In genomic region chr2:172940003-172940798, GRCm38 (mm10) we compare ENCODE assay signal across 8 mouse cellular contexts. TPM values are rescaled to one million over a fixed set of nuclear protein-coding genes. Genes with fewer than 3 reads are reported as not detected.
DNase-seq lines count a peak whose midpoint lies in the region; ATAC-seq and TF ChIP-seq lines count a peak whose summit lies in the region.

Gene Bmp7, minus strand, starts transcription at chr2:172940321.

- H3K4me2 ChIP-seq in lung, postnatal 0 days (replicated peaks; ENCODE audit: low read depth, low read length), result peak within 1 kb of the TSS; percentile 95

- peaks cover 99% of the 10 kb centered on the region for H3K27me3 ChIP-seq in forebrain, embryonic 10.5 days (ENCODE audit: poor library complexity, severe bottlenecking)
- peaks cover 24% of the 10 kb centered on the region for H3K27me3 ChIP-seq in lung, postnatal 0 days (replicated peaks; ENCODE audit: insufficient read depth, low read length)

- no peak for TF ChIP-seq CTCF in lung, postnatal 0 days (IDR thresholded peaks at IDR 0.05)

- no peaks in the 10 kb centered on the region for H3K9me3 ChIP-seq in forebrain, embryonic 10.5 days
- H3K9me3 ChIP-seq in lung, postnatal 0 days (ENCODE audit: low read length), result no peaks in the 10 kb centered on the region

- under 1% methylated on average over 79 of the region's 82 CpGs for WGBS in forebrain, embryonic 10.5 days
- 2% methylated on average over 63 of the region's 82 CpGs for WGBS in lung, postnatal 0 days

- peak; percentile 80 for ATAC-seq in lung, postnatal 0 days

- no peak within 1 kb of the TSS for H3K9ac ChIP-seq in lung, postnatal 0 days (replicated peaks; ENCODE audit: low read depth)

- peak; percentile 87 for DNase-seq in CD4-positive helper T cell, adult 2 months (ENCODE audit: low read depth, low spot score)
- peak; percentile 62 for DNase-seq in T-cell, adult 2 months (ENCODE audit: low spot score)
- DNase-seq in forebrain, embryonic 10.5 days (ENCODE audit: extremely low spot score, low spot score), result peak; percentile 89
- DNase-seq in heart, postnatal 4 days, result peak; percentile 60
- peak; percentile 49 to 65 for DNase-seq in layer of hippocampus, postnatal 10 days (ENCODE audit: low spot score in 2 of 2)
- DNase-seq in lung, postnatal 0 days (ENCODE audit: low spot score), result peak; percentile 77
- DNase-seq in retina, postnatal 1 day, result peak; percentile 86
- DNase-seq in yolk sac, embryonic 10.5 days (ENCODE audit: low spot score), result peak; percentile 94

- H3K27ac ChIP-seq in forebrain, embryonic 10.5 days, result peak within 1 kb of the TSS; percentile 90
- H3K27ac ChIP-seq in lung, postnatal 0 days (ENCODE audit: low read length), result no peak within 1 kb of the TSS

- peaks cover 70% of the 10 kb centered on the region for H3K4me1 ChIP-seq in forebrain, embryonic 10.5 days
- H3K4me1 ChIP-seq in lung, postnatal 0 days (ENCODE audit: insufficient read depth, low read depth, low read length), result peaks cover 11% of the 10 kb centered on the region; the same call in 1 of the 2 replicates

- TF ChIP-seq EP300 in lung, postnatal 0 days (IDR thresholded peaks at IDR 0.05), result no peak

- peak within 1 kb of the TSS; percentile 71 for H3K4me3 ChIP-seq in forebrain, embryonic 10.5 days
- H3K4me3 ChIP-seq in lung, postnatal 0 days (ENCODE audit: low read depth, low read length), result peak within 1 kb of the TSS; percentile 49

- H3K36me3 ChIP-seq in forebrain, embryonic 10.5 days (replicated peaks), result no peaks in the 10 kb centered on the region
- no peaks in the 10 kb centered on the region for H3K36me3 ChIP-seq in lung, postnatal 0 days (ENCODE audit: insufficient read depth, low read length)

RNA-seq across cellular contexts. Expression of gene Bmp7, which starts in this region (rescaled TPM):
- polyA plus RNA-seq in forebrain, embryonic 10.5 days (2016; fragmentation: Nextera tagmentation; extraction: Ambion mirVana), result 21.2 and 21.4 TPM in 2 replicates
- 10 to 100 TPM; 16.1 to 20.1 TPM for total RNA-seq in heart, postnatal 4 days (2021)
- total RNA-seq in layer of hippocampus, postnatal 10 days (2021), result 10 to 100 TPM in 1 of 2 experiments, 1 to 10 TPM in 1; 8.1 to 11.5 TPM
- polyA plus RNA-seq in lung, postnatal 0 days (2015; fragmentation: Nextera tagmentation; extraction: Ambion mirVana), result 1.1 and 1.7 TPM in 2 replicates
